Mouse (Mus musculus) MEL (cell line): ENCODE data around the gene Crcp.

Experiments used
- CTCF ChIP-seq, 3 experiments: IDR thresholded peaks in 2 of 3; conservative IDR thresholded peaks in 1 of 3; 2 replicates each; pipeline ENCODE4 v1.5.1; 2011 to 2012; ENCODE audit warnings: low read length in 3 of 3, low read depth in 2 of 3, mild to moderate bottlenecking in 2 of 3, improper control_type of control experiment in 1 of 3, inconsistent platforms in 1 of 3, mixed read lengths in 1 of 3, moderate library complexity in 1 of 3; ENCODE audit not compliant: control insufficient read depth in 1 of 3, insufficient read depth in 1 of 3, poor library complexity in 1 of 3, severe bottlenecking in 1 of 3
- E2F4 ChIP-seq: IDR thresholded peaks from 2 replicates; pipeline ENCODE4 v1.6.1; 2011; ENCODE audit warnings: low read depth, low read length, improper control_type of control experiment, borderline replicate concordance
- EP300 ChIP-seq, 2 experiments: IDR thresholded peaks; 2 replicates each; pipeline ENCODE4 v1.6.1; 2011; ENCODE audit warnings: improper control_type of control experiment in 2 of 2, low read length in 2 of 2, low read depth in 1 of 2, mild to moderate bottlenecking in 1 of 2
- GABPA ChIP-seq: IDR thresholded peaks from 2 replicates; pipeline ENCODE4 v1.6.1; 2012; ENCODE audit warnings: low read depth, mild to moderate bottlenecking, inconsistent platforms, low read length, improper control_type of control experiment, moderate library complexity
- HCFC1 ChIP-seq: IDR thresholded peaks from 2 replicates; pipeline ENCODE4 v1.6.1; 2012; ENCODE audit warnings: low read depth, mild to moderate bottlenecking, inconsistent platforms, low read length, improper control_type of control experiment, moderate library complexity
- KAT2A ChIP-seq: conservative IDR thresholded peaks from 2 replicates; pipeline ENCODE4 v1.6.1; 2012; ENCODE audit warnings: low read depth, low read length, improper control_type of control experiment, inconsistent platforms
- NELFE ChIP-seq: IDR thresholded peaks from 2 replicates; pipeline ENCODE4 v1.6.1; 2011; ENCODE audit warnings: low read depth, low read length, improper control_type of control experiment
- ZKSCAN1 ChIP-seq: IDR thresholded peaks from 2 replicates; pipeline ENCODE4 v1.6.1; 2012; ENCODE audit warnings: low read depth, mild to moderate bottlenecking, inconsistent platforms, low read length, improper control_type of control experiment, moderate library complexity

DNA sequence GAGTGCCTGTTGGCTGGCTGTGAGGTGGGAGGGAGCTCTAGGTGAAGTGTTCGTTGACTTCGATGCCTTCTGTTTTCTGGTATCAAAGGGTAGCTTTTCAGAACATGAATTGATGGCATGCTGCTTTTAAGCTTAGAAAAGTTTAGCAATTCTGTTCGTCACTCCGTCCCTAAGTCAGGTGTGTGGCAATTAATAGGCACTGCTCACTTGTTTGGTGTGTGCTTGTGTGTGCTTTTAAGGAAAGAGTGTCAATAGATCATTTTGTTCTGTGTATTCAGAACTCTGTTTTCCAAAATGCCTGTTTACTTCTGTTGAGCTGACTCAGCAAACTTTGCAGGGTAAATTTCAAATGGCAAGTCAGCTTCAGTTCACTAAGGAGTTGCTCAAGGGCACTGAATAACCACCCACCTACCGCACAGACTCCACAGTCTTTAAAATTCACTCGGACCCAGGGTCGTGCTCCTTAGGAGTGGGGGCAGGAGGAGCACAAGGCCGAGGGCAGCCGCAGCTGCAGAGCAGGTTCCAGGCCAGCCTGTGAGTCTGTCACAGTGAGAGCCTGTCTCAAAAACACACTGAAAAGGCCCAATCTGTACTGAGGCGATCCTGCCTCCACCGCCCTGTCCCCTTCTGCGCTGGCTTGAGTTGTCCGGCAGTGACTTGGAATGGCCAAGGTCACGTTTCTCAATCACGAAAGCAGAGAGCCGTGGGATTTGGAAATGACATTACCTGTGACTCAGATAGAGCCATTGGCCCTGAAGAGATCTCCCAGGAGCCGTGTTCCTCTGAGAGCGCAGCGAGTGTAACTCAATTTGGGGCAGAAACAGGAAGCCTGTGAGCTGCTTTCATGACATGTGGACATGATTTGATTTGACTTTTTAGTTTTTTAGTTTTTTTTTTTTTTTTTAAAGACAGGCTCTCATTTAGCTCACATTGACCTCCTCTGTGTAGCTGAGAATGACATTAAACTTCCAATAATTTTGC lies 2.6 kb downstream of the Crcp start:
- TF ChIP-seq E2F4 (no peak), EP300 (IDR thresholded peaks at IDR 0.05; ENCODE audit: low read depth in 1 of 2, low read length in 2 of 2) (no peak), CTCF (IDR thresholded peaks at IDR 0.05 in 2 of 3, conservative IDR thresholded peaks at IDR 0.05 in 1 of 3; ENCODE audit: control insufficient read depth in 1 of 3, insufficient read depth in 1 of 3, low read depth in 2 of 3, low read length in 3 of 3, poor library complexity in 1 of 3, severe bottlenecking in 1 of 3) (no peak), HCFC1 (no peak), NELFE (no peak), ZKSCAN1 (no peak), GABPA (no peak), KAT2A (no peak)
